In the genomic region with DNA sequence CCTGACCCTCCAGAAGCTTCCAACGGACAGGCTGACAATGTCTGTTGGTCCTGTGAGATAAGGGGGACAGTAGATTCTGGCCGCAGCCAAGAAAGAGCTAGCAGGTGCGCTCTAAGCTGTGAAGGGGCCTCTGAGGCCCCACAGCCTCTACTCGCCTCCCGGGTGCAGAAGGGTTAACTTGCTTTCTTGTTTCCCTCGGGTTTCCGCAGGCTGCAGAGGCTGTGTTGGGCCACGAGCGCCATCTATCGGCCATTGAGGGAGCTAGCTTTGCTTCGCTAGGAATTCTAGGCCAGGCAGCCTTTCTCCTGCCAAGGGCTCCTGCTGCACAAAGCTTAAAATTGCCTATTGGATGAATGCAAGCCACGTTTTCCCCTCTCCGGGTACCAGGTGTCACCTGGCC, we compare ENCODE assay signal across 8 mouse cellular contexts. TPM values are rescaled to one million over a fixed set of nuclear protein-coding genes. Genes with fewer than 3 reads are reported as not detected.
DNase-seq lines count a peak whose midpoint lies in the region; ATAC-seq and TF ChIP-seq lines count a peak whose summit lies in the region.

No protein-coding gene starts in this region.

- H3K27me3 ChIP-seq in ES-Bruce4 (ENCODE audit: control insufficient read depth, insufficient read depth, low read length, poor library complexity, severe bottlenecking) = no peaks in the 10 kb centered on the region
- H3K27me3 ChIP-seq in forebrain, embryonic 16.5 days (replicated peaks; ENCODE audit: control insufficient read depth, insufficient read depth, low read length) = peaks cover 46% of the 10 kb centered on the region
- peaks cover 45% of the 10 kb centered on the region for H3K27me3 ChIP-seq in lung, embryonic 16.5 days (ENCODE audit: control insufficient read depth, insufficient read depth, low read depth, low read length)
- H3K27me3 ChIP-seq in thymus, adult 2 months (ENCODE audit: control insufficient read depth, insufficient read depth, low read length) = peaks cover 19% of the 10 kb centered on the region

- no peak overlapping the region for H3K4me3 ChIP-seq in ES-Bruce4 (ENCODE audit: low read depth, low read length)
- H3K4me3 ChIP-seq in forebrain, embryonic 16.5 days (replicated peaks; ENCODE audit: low read length) = no peak overlapping the region
- H3K4me3 ChIP-seq in lung, embryonic 16.5 days (ENCODE audit: low read length) = no peak overlapping the region
- no peak overlapping the region for H3K4me3 ChIP-seq in thymus, adult 2 months (ENCODE audit: control insufficient read depth, insufficient read depth, low read length)

- intact Hi-C loops in heart, postnatal 36 days (cut with DNase I) = loop anchor here (1.0 kb wide), 1 partner anchor 152 kb away; no protein-coding TSS in a partner anchor

- no peak overlapping the region for H3K9ac ChIP-seq in ES-Bruce4 (ENCODE audit: low read depth, poor library complexity, severe bottlenecking)
- no peak overlapping the region for H3K9ac ChIP-seq in forebrain, embryonic 16.5 days (replicated peaks; ENCODE audit: low read depth, low read length)
- H3K9ac ChIP-seq in lung, embryonic 16.5 days (ENCODE audit: low read length) = 0 out of 2 replicates have a peak overlapping the region, but pooled peaks have one; percentile 25

- TF ChIP-seq POLR2A in ES-Bruce4 (IDR thresholded peaks at IDR 0.05; ENCODE audit: insufficient read depth, low read length) = no peak
- TF ChIP-seq POLR2A in thymus, adult 2 months (IDR thresholded peaks at IDR 0.05; ENCODE audit: control insufficient read depth, extremely low read depth, insufficient read depth, low read length, poor library complexity) = no peak

- H3K36me3 ChIP-seq in ES-Bruce4 (ENCODE audit: control insufficient read depth, insufficient read depth, low read length, poor library complexity, severe bottlenecking) = no peaks in the 10 kb centered on the region
- no peaks in the 10 kb centered on the region for H3K36me3 ChIP-seq in forebrain, embryonic 16.5 days (ENCODE audit: control insufficient read depth, insufficient read depth)
- H3K36me3 ChIP-seq in lung, embryonic 16.5 days (ENCODE audit: control insufficient read depth, insufficient read depth, low read length) = no peaks in the 10 kb centered on the region
- no peaks in the 10 kb centered on the region for H3K36me3 ChIP-seq in thymus, adult 2 months (ENCODE audit: control insufficient read depth, insufficient read depth, low read length)

- peaks cover 3% of the 10 kb centered on the region for H3K4me1 ChIP-seq in ES-Bruce4 (ENCODE audit: control insufficient read depth, insufficient read depth, low read length)
- H3K4me1 ChIP-seq in forebrain, embryonic 16.5 days (replicated peaks; ENCODE audit: control insufficient read depth, insufficient read depth, low read length) = peaks cover 33% of the 10 kb centered on the region
- peaks cover 17% of the 10 kb centered on the region for H3K4me1 ChIP-seq in lung, embryonic 16.5 days (replicated peaks; ENCODE audit: control insufficient read depth, insufficient read depth, low read length)
- H3K4me1 ChIP-seq in thymus, adult 2 months (replicated peaks; ENCODE audit: control insufficient read depth, insufficient read depth, low read length) = peaks cover 17% of the 10 kb centered on the region

- no peak overlapping the region for H3K4me2 ChIP-seq in forebrain, embryonic 16.5 days (ENCODE audit: low read length)
- no peak overlapping the region for H3K4me2 ChIP-seq in lung, embryonic 16.5 days (ENCODE audit: low read depth, low read length)

- H3K9me3 ChIP-seq in ES-Bruce4 (replicated peaks; ENCODE audit: control insufficient read depth, insufficient read depth, low read length, poor library complexity, severe bottlenecking) = no peaks in the 10 kb centered on the region
- no peaks in the 10 kb centered on the region for H3K9me3 ChIP-seq in forebrain, embryonic 16.5 days (ENCODE audit: control insufficient read depth, low read length)
- H3K9me3 ChIP-seq in lung, embryonic 16.5 days (ENCODE audit: control insufficient read depth, low read length) = no peaks in the 10 kb centered on the region

- peak; percentile 96 for TF ChIP-seq CTCF in ES-Bruce4 (IDR thresholded peaks at IDR 0.05; ENCODE audit: low read depth, low read length)
- peak; percentile 96 for TF ChIP-seq CTCF in thymus, adult 2 months (IDR thresholded peaks at IDR 0.05; ENCODE audit: borderline replicate concordance, control insufficient read depth, extremely low read depth, insufficient read depth, low read length, poor library complexity)

- DNase-seq in cerebellum, adult 11 months = peak; percentile 89
- peak; percentile 87 to 89 for DNase-seq in heart, postnatal 36 days
- peak; percentile 82 to 91 for DNase-seq in layer of hippocampus, adult 8-10 months (ENCODE audit: low spot score in 2 of 2)
- peak; percentile 77 for DNase-seq in ovary, adult 18-20 months (ENCODE audit: low spot score)
- DNase-seq in thymus, adult 2 months = peak; percentile 83

- peak; percentile 32 for ATAC-seq in forebrain, embryonic 16.5 days
- peak; percentile 35; the same call in 1 of the 2 replicates for ATAC-seq in lung, embryonic 16.5 days (ENCODE audit: low read depth)

- 0 out of 2 replicates have a peak, but pooled peaks have one; percentile 46 for TF ChIP-seq EP300 in ES-Bruce4 (IDR thresholded peaks at IDR 0.05; ENCODE audit: insufficient read depth, low read depth, low read length)

- H3K27ac ChIP-seq in ES-Bruce4 (ENCODE audit: insufficient read depth, low read length) = no peak overlapping the region
- no peak overlapping the region for H3K27ac ChIP-seq in forebrain, embryonic 16.5 days (ENCODE audit: low read length)
- no peak overlapping the region for H3K27ac ChIP-seq in lung, embryonic 16.5 days (ENCODE audit: low read length)
- H3K27ac ChIP-seq in thymus, adult 2 months (ENCODE audit: control insufficient read depth, insufficient read depth, low read length) = no peak overlapping the region

- WGBS in forebrain, embryonic 16.5 days = under 1% methylated on average over 13 of the region's 13 CpGs
- WGBS in lung, embryonic 16.5 days = under 1% methylated on average over 13 of the region's 13 CpGs
- 3% methylated on average over 13 of the region's 13 CpGs for WGBS in thymus, adult 2 months

RNA-seq across cellular contexts. Expression of a gene that starts 1.5 kb away (rescaled TPM):
- 13.5 and 15.3 TPM in 2 replicates for polyA plus RNA-seq in ES-Bruce4 (2011; ENCODE audit: insufficient read depth, insufficient read length, low read depth, missing spikeins)
- 28.0 and 29.2 TPM in 2 replicates for polyA plus RNA-seq in forebrain, embryonic 16.5 days (2015; fragmentation: Nextera tagmentation; extraction: Ambion mirVana)
- 10 to 100 TPM; 13.2 to 15.7 TPM for total RNA-seq in heart, postnatal 36 days (2021)
- total RNA-seq in layer of hippocampus, adult 8-10 months (2022) = 10 to 100 TPM; 13.2 to 21.6 (median 17.3) TPM
- 17.4 and 20.7 TPM in 2 replicates for polyA plus RNA-seq in lung, embryonic 16.5 days (2015; fragmentation: Nextera tagmentation; extraction: Ambion mirVana)
- polyA plus RNA-seq in thymus, adult 2 months (2012; rRNA removed) = 24.2 and 25.1 TPM in 2 replicates
